Mouse (Mus musculus): ENCODE data around the gene Bricd5. TPM values are rescaled to one million over a fixed set of nuclear protein-coding genes. Genes with fewer than 3 reads are reported as not detected.

The Bricd5 gene
- total RNA-seq, 2 experiments from 2014 or later = 1.7 to 1.8 TPM

- DNase-seq (ENCODE audit: low spot score in 2 of 2) = no peak
- intact Hi-C loops (cut with DNase I) = loop anchor here (5.0 kb wide), 1 partner anchor 33 kb away; no protein-coding TSS in a partner anchor
Observed at GRCm38 (mm10) chr17:24479431-24479830, 5.7 kb downstream of the Bricd5 start.

GRCm38 (mm10) chr17:24480201-24480826, 6.6 kb downstream of the Bricd5 start:
- no peak for DNase-seq (ENCODE audit: low spot score in 2 of 2)
- intact Hi-C loops (cut with DNase I) = no loop called here

GRCm38 (mm10) chr17:24481027-24481815, 7.5 kb downstream of the Bricd5 start:
- no peak for DNase-seq (ENCODE audit: low spot score in 2 of 2)
- intact Hi-C loops (cut with DNase I) = no loop called here

- DNase-seq (ENCODE audit: low spot score in 2 of 2) = no peak
- intact Hi-C loops (cut with DNase I) = no loop called here
Observed at GRCm38 (mm10) chr17:24483495-24483894, 9.8 kb downstream of the Bricd5 start.

GRCm38 (mm10) chr17:24485090-24485860, 11.6 kb downstream of the Bricd5 start:
- peak; percentile 56 to 76 for DNase-seq (ENCODE audit: low spot score in 2 of 2)
- intact Hi-C loops (cut with DNase I) = no loop called here

- DNase-seq (ENCODE audit: low spot score in 2 of 2) = peak; percentile 62 to 84
- intact Hi-C loops (cut with DNase I) = no loop called here
Observed at GRCm38 (mm10) chr17:24488186-24488661, 14.5 kb downstream of the Bricd5 start, which contains the start of gene Caskin1. Gene Caskin1, plus strand, starts transcription at chr17:24488601.

GRCm38 (mm10) chr17:24488662-24489264, 15.1 kb downstream of the Bricd5 start:
- intact Hi-C loops (cut with DNase I) = no loop called here

GRCm38 (mm10) chr17:24489265-24490030, 15.8 kb downstream of the Bricd5 start:
- no peak for DNase-seq (ENCODE audit: low spot score in 2 of 2)
- intact Hi-C loops (cut with DNase I) = no loop called here

More at GRCm38 (mm10) chr17:24488662-24489264, 15.1 kb downstream of the Bricd5 start:
- DNase-seq (ENCODE audit: low spot score in 2 of 2) = peak in 1 of 2 experiments; percentile 50

- intact Hi-C loops (cut with DNase I) = no loop called here
- peak; percentile 52 to 68 for DNase-seq (ENCODE audit: low spot score in 2 of 2)
Observed at GRCm38 (mm10) chr17:24490399-24490798, 16.7 kb downstream of the Bricd5 start.

- intact Hi-C loops (cut with DNase I) = no loop called here
Observed at GRCm38 (mm10) chr17:24494627-24495335, 21.1 kb downstream of the Bricd5 start.

GRCm38 (mm10) chr17:24495443-24495842, 21.8 kb downstream of the Bricd5 start:
- intact Hi-C loops (cut with DNase I) = no loop called here
- DNase-seq (ENCODE audit: low spot score in 2 of 2) = peak; percentile 64 to 68

More at GRCm38 (mm10) chr17:24494627-24495335, 21.1 kb downstream of the Bricd5 start:
- peak; percentile 68 to 71 for DNase-seq (ENCODE audit: low spot score in 2 of 2)

GRCm38 (mm10) chr17:24496026-24496425, 22.3 kb downstream of the Bricd5 start:
- intact Hi-C loops (cut with DNase I) = no loop called here
- DNase-seq (ENCODE audit: low spot score in 2 of 2) = no peak

GRCm38 (mm10) chr17:24502208-24502607, 28.5 kb downstream of the Bricd5 start:
- intact Hi-C loops (cut with DNase I) = no loop called here
- DNase-seq (ENCODE audit: low spot score in 2 of 2) = no peak

GRCm38 (mm10) chr17:24504085-24504484, 30.4 kb downstream of the Bricd5 start:
- no peak for DNase-seq (ENCODE audit: low spot score in 2 of 2)
- intact Hi-C loops (cut with DNase I) = no loop called here

- DNase-seq (ENCODE audit: low spot score in 2 of 2) = no peak
- intact Hi-C loops (cut with DNase I) = no loop called here
Observed at GRCm38 (mm10) chr17:24505286-24505955, 31.7 kb downstream of the Bricd5 start.

GRCm38 (mm10) chr17:24506332-24507070, 32.8 kb downstream of the Bricd5 start:
- peak; percentile 57 to 75 for DNase-seq (ENCODE audit: low spot score in 2 of 2)
- intact Hi-C loops (cut with DNase I) = no loop called here

- no peak for DNase-seq (ENCODE audit: low spot score in 2 of 2)
- intact Hi-C loops (cut with DNase I) = no loop called here
Observed at GRCm38 (mm10) chr17:24507129-24507664, 33.5 kb downstream of the Bricd5 start.

Measured in left cerebral cortex, postnatal 14 days (tissue).